Mouse (Mus musculus): Measurements from ENCODE around the gene Trpt1. TPM values are rescaled to one million over a fixed set of nuclear protein-coding genes. Genes with fewer than 3 reads are reported as not detected.

The Trpt1 gene
- polyA plus RNA-seq, 1 experiment, result 19.3 TPM

GRCm38 (mm10) chr19:6969665-6970381 is 26.1 kb upstream of the Trpt1 start:
- Histone ChIP-seq H3K4me3 (ENCODE audit: insufficient read depth, low read depth, low read length) (peak overlapping the region; percentile 95), H3K4me1 (ENCODE audit: control insufficient read depth, insufficient read depth, insufficient read length, low read length) (peaks cover 3% of the 10 kb centered on the region), H3K27ac (replicated peaks; ENCODE audit: low read depth, low read length) (peak overlapping the region; percentile 62; the same call in 1 of the 2 replicates)

GRCm38 (mm10) chr19:6970460-6971085 is 25.4 kb upstream of the Trpt1 start:
- Histone ChIP-seq H3K4me3 (ENCODE audit: insufficient read depth, low read depth, low read length) (no peak overlapping the region), H3K27ac (replicated peaks; ENCODE audit: low read depth, low read length) (no peak overlapping the region), H3K4me1 (ENCODE audit: control insufficient read depth, insufficient read depth, insufficient read length, low read length) (peaks cover 3% of the 10 kb centered on the region)

- peaks cover 3% of the 10 kb centered on the region for H3K4me1 ChIP-seq (ENCODE audit: control insufficient read depth, insufficient read depth, insufficient read length, low read length)
- H3K4me3 ChIP-seq (ENCODE audit: insufficient read depth, low read depth, low read length), result no peak overlapping the region
- H3K27ac ChIP-seq (replicated peaks; ENCODE audit: low read depth, low read length), result no peak overlapping the region
Measured at GRCm38 (mm10) chr19:6971644-6972043, 24.3 kb upstream of the Trpt1 start.

GRCm38 (mm10) chr19:6972247-6972917 is 23.5 kb upstream of the Trpt1 start:
- Histone ChIP-seq H3K4me3 (ENCODE audit: insufficient read depth, low read depth, low read length) (no peak overlapping the region), H3K4me1 (ENCODE audit: control insufficient read depth, insufficient read depth, insufficient read length, low read length) (peaks cover 3% of the 10 kb centered on the region), H3K27ac (replicated peaks; ENCODE audit: low read depth, low read length) (no peak overlapping the region)

GRCm38 (mm10) chr19:6973581-6974190 is 22.2 kb upstream of the Trpt1 start:
- Histone ChIP-seq H3K27ac (replicated peaks; ENCODE audit: low read depth, low read length) (no peak overlapping the region), H3K4me1 (ENCODE audit: control insufficient read depth, insufficient read depth, insufficient read length, low read length) (no peaks in the 10 kb centered on the region; the same call in 1 of the 2 replicates), H3K4me3 (ENCODE audit: insufficient read depth, low read depth, low read length) (peak overlapping the region; percentile 70)

GRCm38 (mm10) chr19:6974211-6975205 is 21.4 kb upstream of the Trpt1 start, which contains the start of gene Ppp1r14b:
Ppp1r14b (plus strand) TSS chr19:6974968.
- peak within 1 kb of the TSS; percentile 80 for H3K4me3 ChIP-seq (ENCODE audit: insufficient read depth, low read depth, low read length)
- H3K27ac ChIP-seq (replicated peaks; ENCODE audit: low read depth, low read length), result peak within 1 kb of the TSS; percentile 92
- H3K4me1 ChIP-seq (ENCODE audit: control insufficient read depth, insufficient read depth, insufficient read length, low read length), result no peaks in the 10 kb centered on the region; the same call in 1 of the 2 replicates

GRCm38 (mm10) chr19:6975537-6976521 is 20.1 kb upstream of the Trpt1 start, which contains the start of gene Plcb3:
Plcb3 (minus strand) TSS chr19:6976470.
- H3K27ac ChIP-seq (replicated peaks; ENCODE audit: low read depth, low read length), result peak within 1 kb of the TSS; percentile 92
- H3K4me1 ChIP-seq (ENCODE audit: control insufficient read depth, insufficient read depth, insufficient read length, low read length), result no peaks in the 10 kb centered on the region
- H3K4me3 ChIP-seq (ENCODE audit: insufficient read depth, low read depth, low read length), result peak within 1 kb of the TSS; percentile 80

GRCm38 (mm10) chr19:6977759-6978638 is 17.9 kb upstream of the Trpt1 start:
- H3K4me3 ChIP-seq (ENCODE audit: insufficient read depth, low read depth, low read length), result 0 out of 2 replicates have a peak overlapping the region, but pooled peaks have one; percentile 63
- no peaks in the 10 kb centered on the region for H3K4me1 ChIP-seq (ENCODE audit: control insufficient read depth, insufficient read depth, insufficient read length, low read length)
- H3K27ac ChIP-seq (replicated peaks; ENCODE audit: low read depth, low read length), result no peak overlapping the region

- H3K27ac ChIP-seq (replicated peaks; ENCODE audit: low read depth, low read length), result no peak overlapping the region
- peak overlapping the region; percentile 63; the same call in 1 of the 2 replicates for H3K4me3 ChIP-seq (ENCODE audit: insufficient read depth, low read depth, low read length)
- no peaks in the 10 kb centered on the region for H3K4me1 ChIP-seq (ENCODE audit: control insufficient read depth, insufficient read depth, insufficient read length, low read length)
Measured at GRCm38 (mm10) chr19:6978639-6978974, 17.3 kb upstream of the Trpt1 start.

- Histone ChIP-seq H3K27ac (replicated peaks; ENCODE audit: low read depth, low read length) (0 out of 2 replicates have a peak overlapping the region, but pooled peaks have one; percentile 1), H3K4me3 (ENCODE audit: insufficient read depth, low read depth, low read length) (peak overlapping the region; percentile 63), H3K4me1 (ENCODE audit: control insufficient read depth, insufficient read depth, insufficient read length, low read length) (no peaks in the 10 kb centered on the region)
Measured at GRCm38 (mm10) chr19:6979001-6979479, 16.9 kb upstream of the Trpt1 start.

- H3K4me1 ChIP-seq (ENCODE audit: control insufficient read depth, insufficient read depth, insufficient read length, low read length), result no peaks in the 10 kb centered on the region
- H3K4me3 ChIP-seq (ENCODE audit: insufficient read depth, low read depth, low read length), result peak overlapping the region; percentile 68
- H3K27ac ChIP-seq (replicated peaks; ENCODE audit: low read depth, low read length), result peak overlapping the region; percentile 69
Measured at GRCm38 (mm10) chr19:6979486-6980380, 16.2 kb upstream of the Trpt1 start.
